Mouse (Mus musculus) limb, embryonic 10.5 days (tissue): ENCODE data around the gene Olfr56. TPM values are rescaled to one million over a fixed set of nuclear protein-coding genes. Genes with fewer than 3 reads are reported as not detected.
"Not testable (repeated sequence)": the region's sequence is repeated elsewhere in the genome, so short reads cannot be mapped to it uniquely, and the experiment has no call there.

Experiments used
- DNase-seq: peaks from one replicate; pipeline ENCODE4 v3.0.0-alpha.2; 2017; ENCODE audit warnings: low spot score
- H3K27ac ChIP-seq: fragments of 300-500 bp; sonication (generic); 2 replicates; pipeline ENCODE4 v1.5.1; 2016; ENCODE audit warnings: mild to moderate bottlenecking
- H3K27me3 ChIP-seq: fragments of 300-500 bp; sonication (generic); 2 replicates; pipeline ENCODE4 v1.6.1; 2016; ENCODE audit warnings: low read depth, mild to moderate bottlenecking; ENCODE audit not compliant: poor library complexity, severe bottlenecking
- H3K36me3 ChIP-seq: fragments of 300-500 bp; sonication (generic); 2 replicates; pipeline ENCODE4 v1.6.1; 2016; ENCODE audit warnings: mild to moderate bottlenecking, moderate library complexity
- H3K4me1 ChIP-seq: fragments of 300-500 bp; sonication (generic); 2 replicates; pipeline ENCODE4 v1.6.1; 2016
- H3K4me3 ChIP-seq: fragments of 300-500 bp; sonication (generic); 2 replicates; pipeline ENCODE4 v1.5.1; 2016; ENCODE audit warnings: mild to moderate bottlenecking, moderate library complexity
- H3K9me3 ChIP-seq: fragments of 300-500 bp; sonication (generic); replicated peaks from 2 replicates; pipeline ENCODE4 v1.6.1; 2016; ENCODE audit warnings: mild to moderate bottlenecking
- WGBS: fragments of 180-500 bp; shearing (Covaris S2); methylation state at CpG from one replicate; pipeline ENCODE4 v1.1.7; 2016; 5-methylcytosine and 5-hydroxymethylcytosine counted together
- polyA plus RNA-seq: library from polyadenylated mRNA; unstranded; fragments of >200 nt; fragmentation: Nextera tagmentation; extraction: Ambion mirVana; gene quantifications from 2 replicates; pipeline ENCODE4 v1.2.1, GENCODE M21; 2016

The Olfr56 gene
- polyA plus RNA-seq, 1 experiment from 2014 or later = not detected

DNA sequence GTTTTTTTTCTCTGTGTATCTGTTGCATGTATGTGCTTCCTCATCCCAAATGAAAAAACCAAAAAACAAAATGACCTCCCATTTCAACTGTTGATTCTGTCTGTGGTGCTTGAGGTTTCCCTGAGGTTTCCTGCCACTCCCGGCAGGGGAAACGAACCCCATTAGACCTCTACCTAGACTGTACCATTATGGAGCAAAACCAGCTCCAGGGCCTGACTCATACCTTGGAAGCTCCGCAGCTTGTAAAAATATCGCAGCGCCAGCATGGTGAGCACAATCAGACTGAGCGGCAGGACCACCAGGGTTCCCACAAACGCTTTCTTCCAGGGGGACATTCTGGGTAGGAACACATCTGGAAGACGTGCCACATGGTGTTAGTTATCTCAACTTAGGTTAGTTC is 196.7 kb downstream of the Olfr56 start:
- H3K36me3 ChIP-seq = no peaks in the 10 kb centered on the region
- H3K27me3 ChIP-seq = peaks cover 3% of the 10 kb centered on the region
- no peak overlapping the region for H3K4me3 ChIP-seq
- DNase-seq = no peak
- WGBS = 93% methylated on average over 8 of the region's 8 CpGs
- H3K4me1 ChIP-seq = 0 out of 2 replicates have a peak, but pooled peaks cover 4% of the 10 kb centered on the region
- H3K27ac ChIP-seq = no peak overlapping the region
- no peaks in the 10 kb centered on the region for H3K9me3 ChIP-seq

DNA sequence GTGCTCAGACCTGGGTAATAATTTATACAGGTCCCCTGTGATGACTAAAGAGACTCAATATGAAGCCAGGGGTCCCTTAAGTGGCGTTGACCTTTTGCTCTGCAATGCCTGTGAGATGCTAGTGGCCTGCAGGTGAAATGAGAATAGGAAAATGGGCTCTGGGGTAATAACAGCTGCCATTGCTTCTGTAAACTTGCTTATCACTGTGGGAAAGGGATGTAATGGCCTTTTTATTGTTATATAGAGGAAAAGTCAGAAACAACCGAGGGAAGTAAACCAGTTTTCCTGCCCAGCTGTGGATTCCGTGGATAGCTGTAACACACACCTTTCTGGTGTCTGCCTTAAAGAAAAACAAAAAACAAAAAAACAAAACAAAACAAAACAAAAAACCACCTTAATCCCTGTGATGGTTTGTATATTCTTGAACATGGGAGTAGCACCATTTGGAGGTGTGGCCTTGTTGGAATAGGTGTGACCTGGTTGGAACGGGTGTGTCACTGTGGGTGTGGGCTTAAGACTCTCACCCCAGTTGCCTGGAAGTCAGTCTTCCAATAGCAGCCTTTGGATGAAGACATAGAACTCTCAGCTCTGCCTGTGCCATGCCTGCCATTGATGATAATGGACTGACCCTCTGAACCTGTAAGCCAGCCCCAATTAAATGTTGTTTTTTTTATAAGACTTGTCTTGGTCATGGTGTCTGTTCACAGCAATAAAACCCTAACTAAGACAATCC is 197.5 kb downstream of the Olfr56 start:
- H3K9me3 ChIP-seq, H3K36me3 ChIP-seq, H3K27me3 ChIP-seq, H3K4me1 ChIP-seq, DNase-seq, H3K4me3 ChIP-seq, H3K27ac ChIP-seq: not testable (repeated sequence)
- 75% methylated on average over 4 of the region's 4 CpGs for WGBS

DNA sequence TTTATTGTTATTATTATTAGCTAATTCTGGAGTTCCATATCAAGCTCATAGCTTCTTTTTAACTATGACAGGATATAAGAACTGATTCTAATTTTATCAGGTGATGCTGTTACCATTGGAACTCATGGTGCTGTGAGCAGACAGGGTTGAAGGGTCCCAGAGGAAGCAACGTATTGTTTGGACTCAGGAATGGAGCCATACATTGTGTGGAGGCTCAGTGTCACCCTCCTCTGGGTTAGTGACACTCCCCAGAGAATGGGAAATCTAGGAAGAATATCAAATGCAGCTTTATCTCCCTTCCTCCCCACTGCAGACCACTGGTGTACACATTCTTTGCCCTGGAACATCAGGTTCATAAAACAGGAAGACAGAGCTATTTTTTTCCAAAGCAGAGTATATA is 204.5 kb downstream of the Olfr56 start:
- DNase-seq = no peak
- H3K9me3 ChIP-seq = no peaks in the 10 kb centered on the region
- no peak overlapping the region for H3K27ac ChIP-seq
- no peaks in the 10 kb centered on the region for H3K4me1 ChIP-seq
- no peaks in the 10 kb centered on the region for H3K36me3 ChIP-seq
- H3K4me3 ChIP-seq = no peak overlapping the region
- H3K27me3 ChIP-seq = no peaks in the 10 kb centered on the region
- WGBS = 74% methylated on average over 1 of the region's 1 CpGs

Other genes with a start within 250 kb of the Olfr56 start
- gene Rack1, start 178.6 kb upstream of the Olfr56 start, polyA plus RNA-seq = 818 and 973 TPM in 2 replicates
- gene Trim41, start 161.5 kb upstream of the Olfr56 start, polyA plus RNA-seq = 4.2 and 6.1 TPM in 2 replicates
- gene Trim7, start 152.7 kb upstream of the Olfr56 start, polyA plus RNA-seq = 0.70 TPM in 1 of 2 replicates, not detected in the other
- 2.9 and 5.1 TPM in 2 replicates for gene Gm12184, start 152.2 kb upstream of the Olfr56 start, polyA plus RNA-seq
- 1.0 and 1.4 TPM in 2 replicates for gene Irgm1, start 107.2 kb upstream of the Olfr56 start, polyA plus RNA-seq
- not detected in 2 replicates for gene Gm5431, start 76.7 kb upstream of the Olfr56 start, polyA plus RNA-seq
- 1.1 and 2.5 TPM in 2 replicates for gene Psme2b, start 32.7 kb upstream of the Olfr56 start, polyA plus RNA-seq
- gene 9930111J21Rik1, start 509 bp downstream of the Olfr56 start, polyA plus RNA-seq = 0.14 and 0.28 TPM in 2 replicates
- not detected in 2 replicates for gene Gm12185, start 13.3 kb downstream of the Olfr56 start, polyA plus RNA-seq
- gene Tgtp1, start 15.3 kb downstream of the Olfr56 start, polyA plus RNA-seq = not detected in 2 replicates
- gene 9930111J21Rik2, start 72.4 kb downstream of the Olfr56 start, polyA plus RNA-seq = 0.11 and 0.13 TPM in 2 replicates
- gene Tgtp2, start 85.3 kb downstream of the Olfr56 start, polyA plus RNA-seq = not detected in 2 replicates
- 0.45 and 0.49 TPM in 2 replicates for gene Ifi47, start 97.7 kb downstream of the Olfr56 start, polyA plus RNA-seq
- not detected in 2 replicates for gene Olfr1396, start 136.0 kb downstream of the Olfr56 start, polyA plus RNA-seq
- gene Olfr1395, start 163.4 kb downstream of the Olfr56 start, polyA plus RNA-seq = not detected in 2 replicates
- gene Olfr1394, start 175.5 kb downstream of the Olfr56 start, polyA plus RNA-seq = not detected in 2 replicates
- 0.34 TPM in 1 of 2 replicates, not detected in the other for gene Btnl9, start 208.3 kb downstream of the Olfr56 start, polyA plus RNA-seq
- 34.6 and 48.3 TPM in 2 replicates for gene Zfp62, start 224.4 kb downstream of the Olfr56 start, polyA plus RNA-seq